Mouse (Mus musculus) spleen, postnatal 36 days (tissue): Measurements from ENCODE around the gene Emcn.

Experiments
- DNase-seq, 2 experiments: peaks; one replicate each; pipeline ENCODE4 v3.0.0; 2022; ENCODE audit warnings: low spot score in 2 of 2, mixed read lengths in 1 of 2

Gene Emcn

DNA sequence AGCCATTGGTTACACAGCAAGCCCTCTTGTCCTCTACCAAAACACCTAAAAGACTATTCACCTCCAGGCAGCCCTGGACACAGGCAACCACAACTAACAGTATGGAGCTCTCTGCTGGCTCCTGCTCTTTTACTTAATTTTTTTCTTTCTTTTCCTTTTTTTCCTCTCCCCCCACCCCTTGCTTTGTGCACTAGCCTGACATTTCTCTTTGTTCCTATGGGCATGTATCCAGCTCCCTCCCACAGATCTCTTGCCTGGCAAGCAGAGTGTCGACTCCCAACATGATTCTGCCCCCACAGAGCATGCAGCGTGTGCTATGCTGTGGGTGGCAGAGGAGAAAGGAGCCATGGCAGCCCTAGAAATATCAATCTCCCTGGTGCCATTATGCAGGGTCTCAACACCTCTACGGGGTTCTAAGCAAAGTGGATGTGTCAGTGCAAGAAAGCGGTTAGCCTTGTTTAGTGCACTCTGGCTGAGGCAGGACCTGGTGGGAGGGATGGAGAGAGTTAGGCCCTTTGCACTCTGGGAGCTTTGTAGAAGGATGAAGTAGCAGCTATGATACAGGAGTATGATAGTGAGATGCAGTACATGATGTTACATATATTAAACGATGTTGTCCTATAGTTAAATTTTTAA, 74.7 kb downstream of the Emcn start:
- DNase-seq: no peak

DNA sequence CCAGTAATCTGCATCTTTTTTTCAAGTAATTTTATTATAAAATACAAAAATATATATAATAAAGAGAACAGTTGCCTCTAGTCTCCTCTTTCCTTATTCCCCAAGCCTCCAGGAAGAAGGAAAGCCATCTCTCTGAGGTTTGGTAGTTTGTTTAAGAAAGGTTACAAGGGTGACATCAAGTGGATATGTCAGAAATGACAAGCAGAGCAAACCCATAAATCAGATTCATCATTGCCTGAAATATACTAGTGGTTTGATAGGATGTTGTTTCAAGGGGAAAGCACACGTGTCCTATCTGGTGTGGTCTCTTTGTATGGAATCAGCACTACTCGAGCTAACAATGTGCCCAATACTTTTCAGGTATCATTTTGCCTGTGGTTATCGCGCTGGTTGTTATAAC, 77.8 kb downstream of the Emcn start:
- no peak for DNase-seq

DNA sequence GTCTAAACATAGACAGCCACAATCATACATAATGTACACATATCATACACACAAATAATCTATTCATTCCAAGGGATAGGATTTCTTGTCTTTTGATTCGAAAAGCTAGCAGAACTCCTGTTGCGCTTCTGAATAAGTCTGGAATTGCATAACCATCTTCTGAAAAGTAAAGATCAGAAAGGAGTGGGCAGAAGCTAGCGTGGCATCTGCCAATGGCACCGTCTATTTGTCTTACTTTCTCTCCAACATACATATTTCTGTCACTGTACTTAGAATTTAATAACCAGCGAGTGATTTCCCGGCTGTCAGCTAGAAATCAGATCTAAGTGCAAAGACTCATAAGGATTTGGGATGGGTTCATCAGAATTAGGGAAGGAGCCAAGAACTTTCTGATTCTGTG, 88.6 kb downstream of the Emcn start:
- no peak for DNase-seq

DNA sequence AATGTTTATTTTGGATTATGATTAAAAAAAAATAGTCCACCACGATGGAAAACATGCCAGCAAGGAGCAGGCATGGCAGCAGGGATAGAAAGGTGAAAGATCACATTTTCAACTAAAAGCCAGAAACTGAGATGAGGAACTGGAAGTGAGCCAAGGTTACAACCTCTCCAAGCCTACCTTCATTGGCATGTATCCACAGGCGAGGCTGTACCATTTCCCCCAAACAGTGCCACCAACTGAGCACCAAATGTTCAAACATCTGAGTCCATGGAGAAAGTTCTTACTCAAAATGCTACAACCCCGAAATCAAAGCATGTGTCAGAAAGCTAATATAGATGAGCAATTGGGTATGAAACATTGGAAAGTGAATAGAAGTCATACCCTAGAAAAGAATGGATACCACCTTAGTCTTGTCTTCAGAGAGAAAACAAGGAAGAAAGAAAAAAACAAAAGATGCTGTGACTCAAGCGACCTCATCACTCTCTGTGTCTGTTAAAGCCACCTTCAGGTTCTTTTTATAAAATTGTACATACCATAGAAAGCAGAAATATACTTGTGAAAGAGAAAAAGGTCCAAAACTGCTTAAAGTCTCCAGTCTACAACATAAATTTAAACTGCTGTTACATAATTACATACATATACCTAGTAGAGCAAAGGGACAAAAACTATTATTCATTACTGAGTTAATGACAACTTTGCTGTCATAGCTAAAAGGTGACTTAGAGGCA, 124.2 kb downstream of the Emcn start:
- DNase-seq: no peak

DNA sequence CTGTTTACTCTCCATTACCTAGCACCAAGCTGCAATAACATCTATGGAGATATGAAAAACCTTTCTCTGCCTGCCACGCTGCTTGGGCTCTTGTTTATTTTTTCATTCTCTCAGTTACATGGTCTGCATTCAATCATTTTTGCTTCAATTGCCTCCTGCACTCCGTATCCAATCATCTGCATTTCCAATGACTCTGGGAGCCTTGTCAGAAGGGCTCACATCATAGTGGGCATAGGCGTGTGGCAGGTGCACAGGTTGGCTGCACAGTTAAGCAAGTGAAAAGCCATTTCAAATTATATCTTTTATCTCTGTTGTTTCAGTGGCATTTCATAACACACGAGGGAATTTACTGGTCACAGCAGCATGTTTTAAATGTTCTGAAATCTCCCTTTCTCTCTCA, 125.1 kb downstream of the Emcn start:
- DNase-seq: no peak

DNA sequence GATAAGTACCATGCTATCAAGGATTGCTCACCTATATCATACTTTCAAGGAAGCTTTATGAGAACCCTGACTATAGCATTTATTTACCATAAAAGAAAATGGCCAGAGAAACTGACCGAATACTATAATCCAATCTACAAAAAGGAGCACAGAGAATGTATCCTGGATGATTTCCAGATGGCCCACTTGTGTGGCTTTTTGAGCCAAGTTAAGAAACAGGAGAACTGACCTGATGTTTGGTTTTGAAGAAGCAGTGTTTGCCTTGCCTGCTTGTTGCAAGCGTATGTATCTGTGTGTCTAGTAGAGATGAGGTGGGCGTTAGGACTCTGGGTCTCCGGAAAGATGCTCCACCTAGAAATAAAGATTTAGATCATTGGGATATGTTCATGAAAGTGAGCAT, 125.9 kb downstream of the Emcn start:
- DNase-seq: no peak

DNA sequence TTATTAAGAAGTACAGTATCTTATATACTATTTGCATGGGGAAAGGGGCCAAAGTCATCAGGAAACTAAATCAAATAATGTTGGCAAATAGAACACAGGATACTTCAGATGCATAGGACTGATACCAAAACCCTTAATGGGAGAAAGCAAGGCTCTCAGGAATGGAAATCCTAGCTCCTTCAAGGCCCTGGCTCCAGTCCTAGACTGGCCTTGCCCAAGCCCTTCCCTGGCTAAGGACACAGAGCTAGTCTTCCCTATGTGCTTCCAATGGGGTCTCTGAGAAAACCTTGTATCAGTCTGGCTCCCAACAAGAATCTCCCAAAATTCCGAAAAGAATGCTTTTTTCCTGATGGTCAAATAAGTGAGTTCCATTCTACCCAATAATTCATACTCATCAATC, 126.5 kb downstream of the Emcn start:
- no peak for DNase-seq

DNA sequence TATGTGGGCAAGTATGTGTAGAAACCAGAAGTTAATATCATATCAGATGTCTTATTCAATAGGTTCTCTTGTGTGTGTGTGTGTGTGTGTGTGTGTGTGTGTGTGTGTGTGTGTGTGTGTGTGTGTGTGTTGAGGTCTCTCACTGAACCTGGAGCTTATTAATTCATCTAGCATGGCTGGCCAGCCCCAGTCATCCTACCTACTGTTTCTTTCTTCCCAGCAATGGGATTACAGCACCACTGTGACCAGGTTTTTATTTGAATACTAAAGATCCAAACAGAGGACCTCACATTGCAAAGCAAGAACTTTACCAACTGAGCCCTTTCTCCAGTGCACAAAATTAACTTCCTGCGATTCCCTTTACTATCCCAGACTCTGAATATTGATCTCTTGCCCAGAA, 131.3 kb downstream of the Emcn start:
- DNase-seq: no peak

DNA sequence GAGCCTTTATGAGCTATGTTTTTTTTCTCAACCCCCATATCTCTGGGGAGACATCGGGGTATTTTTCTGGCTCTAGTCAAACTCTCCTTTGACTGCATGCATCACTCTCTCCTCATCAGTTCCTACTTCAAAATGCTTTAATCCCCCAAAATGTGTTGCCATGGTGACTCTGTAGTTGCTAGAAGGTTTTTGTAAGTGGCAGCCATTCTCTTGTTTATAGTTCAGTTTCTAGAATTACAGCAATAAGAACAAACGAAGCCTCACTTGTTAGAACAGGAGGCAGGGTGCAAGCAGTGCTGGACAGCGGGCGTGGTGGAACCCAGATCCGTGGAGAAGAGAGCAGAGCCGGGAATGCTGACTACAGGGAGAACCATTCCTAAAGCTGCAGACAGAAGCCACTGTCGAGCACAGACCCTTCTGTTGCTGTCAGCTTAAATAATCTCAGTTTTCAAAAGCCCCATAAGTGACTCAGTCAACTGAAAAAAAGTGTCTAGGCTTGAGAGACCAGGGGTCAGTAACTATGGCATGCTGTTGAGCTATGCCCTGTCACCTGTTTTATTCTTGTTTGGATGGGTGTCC, 139.0 kb downstream of the Emcn start:
- no peak for DNase-seq

DNA sequence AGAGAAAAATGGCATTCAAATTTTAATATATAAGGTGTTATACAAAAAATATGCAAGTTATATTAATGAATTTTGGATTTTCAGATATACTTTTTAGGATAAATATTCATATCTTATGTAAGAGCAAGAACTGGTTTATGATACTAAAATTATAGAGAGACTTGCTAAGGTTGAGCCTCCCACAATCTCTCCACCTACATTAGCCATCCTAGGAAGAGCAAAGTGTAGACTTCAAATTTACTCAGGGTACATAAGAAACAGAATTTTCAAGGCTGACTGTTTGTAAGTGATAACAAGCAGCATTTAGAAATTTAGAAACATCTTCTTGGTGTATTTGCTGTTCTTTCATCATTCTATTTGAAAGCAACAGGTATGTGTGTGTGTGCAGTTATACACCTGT, 140.3 kb downstream of the Emcn start:
- DNase-seq: no peak
